Mouse (Mus musculus) hindbrain, embryonic 15.5 days (tissue): ENCODE data around the gene Slc4a4. TPM values are rescaled to one million over a fixed set of nuclear protein-coding genes. Genes with fewer than 3 reads are reported as not detected.
"Not testable (repeated sequence)": the region's sequence is repeated elsewhere in the genome, so short reads cannot be mapped to it uniquely, and the experiment has no call there.

Experiments
- ATAC-seq: fragments of 200-750 bp; cut with Nextera tagmentation; 2 replicates; pipeline ENCODE4 v1.8.0; 2017; ENCODE audit warnings: low read depth, moderate number of reproducible peaks, moderate TSS enrichment; ENCODE audit not compliant: low FRiP score
- H3K27ac ChIP-seq: fragments of 300-500 bp; sonication (generic); replicated peaks from 2 replicates; pipeline ENCODE4 v1.5.1; 2015; ENCODE audit warnings: mild to moderate bottlenecking, inconsistent platforms
- H3K27me3 ChIP-seq: fragments of 300-500 bp; sonication (generic); 2 replicates; pipeline ENCODE4 v1.6.1; 2015; ENCODE audit warnings: control low read depth, inconsistent platforms
- H3K36me3 ChIP-seq: fragments of 300-500 bp; sonication (generic); 2 replicates; pipeline ENCODE4 v1.6.1; 2015; ENCODE audit warnings: control low read depth, inconsistent platforms
- H3K4me1 ChIP-seq: fragments of 300-500 bp; sonication (generic); replicated peaks from 2 replicates; pipeline ENCODE4 v1.6.1; 2015; ENCODE audit warnings: control low read depth, inconsistent platforms
- H3K4me2 ChIP-seq: fragments of 300-500 bp; sonication (generic); 2 replicates; pipeline ENCODE4 v1.6.1; 2015; ENCODE audit warnings: moderate library complexity, mild to moderate bottlenecking, inconsistent platforms
- H3K4me3 ChIP-seq: fragments of 300-500 bp; sonication (generic); 2 replicates; pipeline ENCODE4 v1.5.1; 2015; ENCODE audit warnings: mild to moderate bottlenecking, inconsistent platforms
- H3K9ac ChIP-seq: fragments of 300-500 bp; sonication (generic); 2 replicates; pipeline ENCODE4 v1.6.1; 2015; ENCODE audit warnings: inconsistent platforms
- H3K9me3 ChIP-seq: fragments of 300-500 bp; sonication (generic); 2 replicates; pipeline ENCODE4 v1.6.1; 2016; ENCODE audit warnings: control low read depth, inconsistent platforms
- WGBS: fragments of 180-500 bp; shearing (Covaris S2); methylation state at CpG from one replicate; pipeline ENCODE4 v1.1.7; 2015; 5-methylcytosine and 5-hydroxymethylcytosine counted together
- polyA plus RNA-seq: library from polyadenylated mRNA; unstranded; fragments of >200 nt; fragmentation: Nextera tagmentation; extraction: Ambion mirVana; gene quantifications from 2 replicates; pipeline ENCODE4 v1.2.1, GENCODE M21; 2015

Gene Slc4a4
- polyA plus RNA-seq, 1 experiment from 2014 or later, result 13.4 TPM

GRCm38 (mm10) chr5:89099886-89100285 lies 213.3 kb downstream of the Slc4a4 start:
- H3K27me3 ChIP-seq, result no peaks in the 10 kb centered on the region
- no peak overlapping the region for H3K27ac ChIP-seq
- no peak for ATAC-seq
- no peak overlapping the region for H3K4me3 ChIP-seq
- H3K4me2 ChIP-seq, result no peak overlapping the region
- no peak overlapping the region for H3K9ac ChIP-seq
- H3K9me3 ChIP-seq, result no peaks in the 10 kb centered on the region
- WGBS, result 84% methylated on average over 3 of the region's 3 CpGs
- no peaks in the 10 kb centered on the region for H3K4me1 ChIP-seq
- H3K36me3 ChIP-seq, result no peaks in the 10 kb centered on the region

- H3K4me3 ChIP-seq, result no peak overlapping the region
- WGBS, result 71% methylated on average over 4 of the region's 4 CpGs
- H3K36me3 ChIP-seq, result no peaks in the 10 kb centered on the region
- no peaks in the 10 kb centered on the region for H3K4me1 ChIP-seq
- no peaks in the 10 kb centered on the region for H3K9me3 ChIP-seq
- no peak overlapping the region for H3K9ac ChIP-seq
- ATAC-seq, result no peak
- H3K4me2 ChIP-seq, result no peak overlapping the region
- no peak overlapping the region for H3K27ac ChIP-seq
- no peaks in the 10 kb centered on the region for H3K27me3 ChIP-seq
These were observed 215.9 kb downstream of the Slc4a4 start for GRCm38 (mm10) chr5:89102560-89102959.

GRCm38 (mm10) chr5:89105346-89105745 lies 218.7 kb downstream of the Slc4a4 start:
- no peaks in the 10 kb centered on the region for H3K4me1 ChIP-seq
- no peak overlapping the region for H3K27ac ChIP-seq
- no peak overlapping the region for H3K4me2 ChIP-seq
- WGBS, result 59% methylated on average over 9 of the region's 9 CpGs
- no peak overlapping the region for H3K4me3 ChIP-seq
- no peaks in the 10 kb centered on the region for H3K9me3 ChIP-seq
- H3K27me3 ChIP-seq, result no peaks in the 10 kb centered on the region
- ATAC-seq, result no peak
- H3K36me3 ChIP-seq, result no peaks in the 10 kb centered on the region
- H3K9ac ChIP-seq, result no peak overlapping the region

- H3K27ac ChIP-seq, result no peak overlapping the region
- no peak overlapping the region for H3K4me3 ChIP-seq
- H3K4me1 ChIP-seq, result no peaks in the 10 kb centered on the region
- H3K27me3 ChIP-seq, result no peaks in the 10 kb centered on the region
- no peaks in the 10 kb centered on the region for H3K9me3 ChIP-seq
- no peak overlapping the region for H3K4me2 ChIP-seq
- no peak for ATAC-seq
- no peak overlapping the region for H3K9ac ChIP-seq
- no peaks in the 10 kb centered on the region for H3K36me3 ChIP-seq
These were observed 219.6 kb downstream of the Slc4a4 start for GRCm38 (mm10) chr5:89106217-89106616.

- WGBS, result 76% methylated on average over 1 of the region's 1 CpGs
- H3K4me1 ChIP-seq, result no peaks in the 10 kb centered on the region
- no peak overlapping the region for H3K4me2 ChIP-seq
- no peak overlapping the region for H3K9ac ChIP-seq
- no peaks in the 10 kb centered on the region for H3K27me3 ChIP-seq
- ATAC-seq, result no peak
- no peaks in the 10 kb centered on the region for H3K9me3 ChIP-seq
- H3K4me3 ChIP-seq, result no peak overlapping the region
- no peaks in the 10 kb centered on the region for H3K36me3 ChIP-seq
- no peak overlapping the region for H3K27ac ChIP-seq
These were observed 222.2 kb downstream of the Slc4a4 start for GRCm38 (mm10) chr5:89108809-89109208.

GRCm38 (mm10) chr5:89109832-89110231 lies 223.2 kb downstream of the Slc4a4 start:
- Histone ChIP-seq H3K4me3 (no peak overlapping the region), H3K4me2 (no peak overlapping the region), H3K9me3 (no peaks in the 10 kb centered on the region), H3K27me3 (no peaks in the 10 kb centered on the region), H3K9ac (no peak overlapping the region), H3K27ac (no peak overlapping the region), H3K36me3 (no peaks in the 10 kb centered on the region), H3K4me1 (no peaks in the 10 kb centered on the region)
- ATAC-seq, result no peak
- 86% methylated on average over 2 of the region's 2 CpGs for WGBS

- not testable (repeated sequence) for H3K4me3 ChIP-seq
- WGBS, result 96% methylated on average over 15 of the region's 17 CpGs
These were observed 225.4 kb downstream of the Slc4a4 start for GRCm38 (mm10) chr5:89111987-89112386.

GRCm38 (mm10) chr5:89120881-89121280 lies 234.3 kb downstream of the Slc4a4 start:
- Histone ChIP-seq H3K27ac (no peak overlapping the region), H3K36me3 (no peaks in the 10 kb centered on the region), H3K4me1 (no peaks in the 10 kb centered on the region), H3K4me3 (no peak overlapping the region), H3K9ac (no peak overlapping the region), H3K27me3 (no peaks in the 10 kb centered on the region), H3K4me2 (no peak overlapping the region), H3K9me3 (no peaks in the 10 kb centered on the region)
- ATAC-seq, result no peak
- 65% methylated on average over 1 of the region's 1 CpGs for WGBS

More at GRCm38 (mm10) chr5:89111987-89112386, 225.4 kb downstream of the Slc4a4 start:
- not testable (repeated sequence) for H3K9ac ChIP-seq, H3K9me3 ChIP-seq, H3K27ac ChIP-seq, H3K36me3 ChIP-seq, H3K27me3 ChIP-seq, H3K4me2 ChIP-seq, H3K4me1 ChIP-seq, ATAC-seq

- 58% methylated on average over 9 of the region's 9 CpGs for WGBS
- no peak for ATAC-seq
- H3K4me3 ChIP-seq, result no peak overlapping the region
- H3K36me3 ChIP-seq, result no peaks in the 10 kb centered on the region
- H3K27me3 ChIP-seq, result no peaks in the 10 kb centered on the region
- no peak overlapping the region for H3K4me2 ChIP-seq
- H3K9me3 ChIP-seq, result no peaks in the 10 kb centered on the region
- H3K9ac ChIP-seq, result no peak overlapping the region
- no peaks in the 10 kb centered on the region for H3K4me1 ChIP-seq
- no peak overlapping the region for H3K27ac ChIP-seq
These were observed 236.8 kb downstream of the Slc4a4 start for GRCm38 (mm10) chr5:89123270-89123903.

- H3K9ac ChIP-seq, result no peak overlapping the region
- no peak for ATAC-seq
- no peaks in the 10 kb centered on the region for H3K36me3 ChIP-seq
- WGBS, result 94% methylated on average over 6 of the region's 6 CpGs
- no peaks in the 10 kb centered on the region for H3K4me1 ChIP-seq
- H3K4me2 ChIP-seq, result no peak overlapping the region
- H3K4me3 ChIP-seq, result no peak overlapping the region
- no peaks in the 10 kb centered on the region for H3K27me3 ChIP-seq
- H3K9me3 ChIP-seq, result no peaks in the 10 kb centered on the region
- no peak overlapping the region for H3K27ac ChIP-seq
These were observed 241.6 kb downstream of the Slc4a4 start for GRCm38 (mm10) chr5:89128210-89128609.

GRCm38 (mm10) chr5:89135776-89136175 lies 249.2 kb downstream of the Slc4a4 start:
- ATAC-seq, result no peak
- Histone ChIP-seq H3K27ac (no peak overlapping the region), H3K27me3 (no peaks in the 10 kb centered on the region), H3K9ac (no peak overlapping the region), H3K4me3 (no peak overlapping the region), H3K4me1 (no peaks in the 10 kb centered on the region), H3K9me3 (no peaks in the 10 kb centered on the region), H3K36me3 (no peaks in the 10 kb centered on the region), H3K4me2 (no peak overlapping the region)
- WGBS, result 82% methylated on average over 11 of the region's 11 CpGs

GRCm38 (mm10) chr5:89140070-89140469 lies 253.5 kb downstream of the Slc4a4 start:
- H3K4me2 ChIP-seq, result no peak overlapping the region
- no peak overlapping the region for H3K27ac ChIP-seq
- no peaks in the 10 kb centered on the region for H3K9me3 ChIP-seq
- 91% methylated on average over 2 of the region's 2 CpGs for WGBS
- H3K9ac ChIP-seq, result no peak overlapping the region
- no peaks in the 10 kb centered on the region for H3K4me1 ChIP-seq
- ATAC-seq, result no peak
- H3K27me3 ChIP-seq, result no peaks in the 10 kb centered on the region
- no peaks in the 10 kb centered on the region for H3K36me3 ChIP-seq
- no peak overlapping the region for H3K4me3 ChIP-seq

- no peak overlapping the region for H3K4me2 ChIP-seq
- no peak overlapping the region for H3K27ac ChIP-seq
- no peaks in the 10 kb centered on the region for H3K27me3 ChIP-seq
- no peaks in the 10 kb centered on the region for H3K9me3 ChIP-seq
- no peak overlapping the region for H3K4me3 ChIP-seq
- no peaks in the 10 kb centered on the region for H3K4me1 ChIP-seq
- 90% methylated on average over 2 of the region's 2 CpGs for WGBS
- H3K36me3 ChIP-seq, result no peaks in the 10 kb centered on the region
- ATAC-seq, result no peak
- H3K9ac ChIP-seq, result no peak overlapping the region
These were observed 255.1 kb downstream of the Slc4a4 start for GRCm38 (mm10) chr5:89141761-89142160.
